Mouse (Mus musculus) testis, adult 2 months (tissue): ENCODE measurements around the gene Dync2li1. TPM values are rescaled to one million over a fixed set of nuclear protein-coding genes. Genes with fewer than 3 reads are reported as not detected.
A peak's percentile ranks its signal among the peaks of the same experiment; 100 is the strongest.

ENCODE experiments used
- H3K27ac ChIP-seq: fragments of 200-500 bp; 2 replicates; pipeline ENCODE4 v1.5.1; 2012; ENCODE audit warnings: low read depth, low read length; ENCODE audit not compliant: control insufficient read depth, insufficient read depth
- H3K27me3 ChIP-seq: fragments of 200-500 bp; 2 replicates; pipeline ENCODE4 v1.6.1; 2012; ENCODE audit warnings: mild to moderate bottlenecking, low read length, moderate library complexity; ENCODE audit not compliant: control insufficient read depth, insufficient read depth
- H3K36me3 ChIP-seq: fragments of 200-500 bp; 2 replicates; pipeline ENCODE4 v1.6.1; 2012; ENCODE audit warnings: mild to moderate bottlenecking, low read length; ENCODE audit not compliant: control insufficient read depth, insufficient read depth
- H3K4me1 ChIP-seq: fragments of 200-500 bp; 2 replicates; pipeline ENCODE4 v1.6.1; 2012; ENCODE audit warnings: low read length; ENCODE audit not compliant: control insufficient read depth, insufficient read depth
- H3K4me3 ChIP-seq: fragments of 200-500 bp; 2 replicates; pipeline ENCODE4 v1.5.1; 2012; ENCODE audit warnings: low read depth, mild to moderate bottlenecking, low read length, moderate library complexity, mixed read lengths; ENCODE audit not compliant: control insufficient read depth
- CTCF ChIP-seq: fragments of 200-500 bp; IDR thresholded peaks from 2 replicates; pipeline ENCODE4 v1.5.1; 2012; ENCODE audit warnings: low read depth, mild to moderate bottlenecking, inconsistent platforms, low read length, moderate library complexity; ENCODE audit not compliant: control insufficient read depth, insufficient read depth, insufficient replicate concordance
- POLR2A ChIP-seq: fragments of 200-500 bp; IDR thresholded peaks from 2 replicates; pipeline ENCODE4 v1.6.1; 2012; ENCODE audit warnings: low read depth, mild to moderate bottlenecking, inconsistent platforms, low read length, moderate library complexity; ENCODE audit not compliant: control insufficient read depth
- polyA plus RNA-seq: library from polyadenylated mRNA; depleted of rRNA; stranded (reverse); fragments of >200 nt; gene quantifications from 2 replicates; pipeline ENCODE4 v1.2.3, GENCODE M21; 2012; rRNA removed

The Dync2li1 gene
- polyA plus RNA-seq, 1 experiment = 21.6 TPM

- Histone ChIP-seq H3K27me3 (no peaks in the 10 kb centered on the region), H3K4me1 (peaks cover 3% of the 10 kb centered on the region; the same call in 1 of the 2 replicates), H3K36me3 (no peaks in the 10 kb centered on the region), H3K27ac (no peak overlapping the region), H3K4me3 (no peak overlapping the region)
- TF ChIP-seq POLR2A (no peak), CTCF (no peak)
Observed at GRCm38 (mm10) chr17:84687994-84688393, 61.7 kb downstream of the Dync2li1 start.

- no peak overlapping the region for H3K27ac ChIP-seq
- no peak for TF ChIP-seq CTCF
- no peak for TF ChIP-seq POLR2A
- no peaks in the 10 kb centered on the region for H3K27me3 ChIP-seq
- no peaks in the 10 kb centered on the region for H3K36me3 ChIP-seq
- H3K4me1 ChIP-seq = peaks cover 3% of the 10 kb centered on the region; the same call in 1 of the 2 replicates
- no peak overlapping the region for H3K4me3 ChIP-seq
Observed at GRCm38 (mm10) chr17:84688834-84689233, 62.5 kb downstream of the Dync2li1 start.

GRCm38 (mm10) chr17:84689316-84689715 lies 63.0 kb downstream of the Dync2li1 start:
- peaks cover 3% of the 10 kb centered on the region; the same call in 1 of the 2 replicates for H3K4me1 ChIP-seq
- H3K36me3 ChIP-seq = no peaks in the 10 kb centered on the region
- H3K4me3 ChIP-seq = no peak overlapping the region
- no peak overlapping the region for H3K27ac ChIP-seq
- no peaks in the 10 kb centered on the region for H3K27me3 ChIP-seq
- no peak for TF ChIP-seq POLR2A
- no peak for TF ChIP-seq CTCF

GRCm38 (mm10) chr17:84690111-84690510 lies 63.8 kb downstream of the Dync2li1 start:
- H3K27ac ChIP-seq = no peak overlapping the region
- no peaks in the 10 kb centered on the region for H3K36me3 ChIP-seq
- TF ChIP-seq POLR2A (no peak), CTCF (no peak)
- no peaks in the 10 kb centered on the region for H3K27me3 ChIP-seq
- H3K4me3 ChIP-seq = no peak overlapping the region
- peaks cover 3% of the 10 kb centered on the region; the same call in 1 of the 2 replicates for H3K4me1 ChIP-seq

- Histone ChIP-seq H3K4me3 (no peak overlapping the region), H3K27me3 (no peaks in the 10 kb centered on the region), H3K4me1 (peaks cover 3% of the 10 kb centered on the region; the same call in 1 of the 2 replicates), H3K27ac (no peak overlapping the region), H3K36me3 (no peaks in the 10 kb centered on the region)
- TF ChIP-seq CTCF = no peak
- TF ChIP-seq POLR2A = no peak
Observed at GRCm38 (mm10) chr17:84693741-84694140, 67.4 kb downstream of the Dync2li1 start.

- H3K36me3 ChIP-seq = no peaks in the 10 kb centered on the region
- no peak overlapping the region for H3K4me3 ChIP-seq
- no peak overlapping the region for H3K27ac ChIP-seq
- H3K27me3 ChIP-seq = no peaks in the 10 kb centered on the region
- no peak for TF ChIP-seq POLR2A
- TF ChIP-seq CTCF = no peak
- peaks cover 3% of the 10 kb centered on the region; the same call in 1 of the 2 replicates for H3K4me1 ChIP-seq
Observed at GRCm38 (mm10) chr17:84696537-84696936, 70.2 kb downstream of the Dync2li1 start.

- peak; percentile 79; the same call in 1 of the 2 replicates for TF ChIP-seq CTCF
- TF ChIP-seq POLR2A = no peak
- Histone ChIP-seq H3K27me3 (no peaks in the 10 kb centered on the region), H3K4me1 (peaks cover 4% of the 10 kb centered on the region; the same call in 1 of the 2 replicates), H3K4me3 (no peak overlapping the region), H3K36me3 (no peaks in the 10 kb centered on the region), H3K27ac (no peak overlapping the region)
Observed at GRCm38 (mm10) chr17:84698727-84699126, 72.4 kb downstream of the Dync2li1 start.

Other genes with a start within 250 kb of the Dync2li1 start
- 15.4 and 15.8 TPM in 2 replicates for gene Thada, start 160.3 kb upstream of the Dync2li1 start, polyA plus RNA-seq
- 26.5 and 28.5 TPM in 2 replicates for gene Plekhh2, start 114.6 kb upstream of the Dync2li1 start, polyA plus RNA-seq
- 4.3 and 4.6 TPM in 2 replicates for gene Abcg8, start 49.8 kb downstream of the Dync2li1 start, polyA plus RNA-seq
- 0.40 and 0.51 TPM in 2 replicates for gene Abcg5, start 56.5 kb downstream of the Dync2li1 start, polyA plus RNA-seq
- gene Lrpprc, start 164.3 kb downstream of the Dync2li1 start, polyA plus RNA-seq = 8.0 and 11.2 TPM in 2 replicates